Mouse (Mus musculus) E14TG2a.4 (cell line): ENCODE results near the gene Nop9.

Source experiments
- CTCF ChIP-seq: conservative IDR thresholded peaks from 2 replicates; pipeline ENCODE4 v1.5.1; 2014; ENCODE audit warnings: low read length
- NANOG ChIP-seq: IDR thresholded peaks from 2 replicates; pipeline ENCODE4 v1.6.1; 2014; ENCODE audit warnings: borderline replicate concordance, low read length, mixed read lengths
- POU5F1 ChIP-seq: IDR thresholded peaks from 2 replicates; pipeline ENCODE4 v1.6.1; 2014; ENCODE audit warnings: low read length, borderline replicate concordance

DNA sequence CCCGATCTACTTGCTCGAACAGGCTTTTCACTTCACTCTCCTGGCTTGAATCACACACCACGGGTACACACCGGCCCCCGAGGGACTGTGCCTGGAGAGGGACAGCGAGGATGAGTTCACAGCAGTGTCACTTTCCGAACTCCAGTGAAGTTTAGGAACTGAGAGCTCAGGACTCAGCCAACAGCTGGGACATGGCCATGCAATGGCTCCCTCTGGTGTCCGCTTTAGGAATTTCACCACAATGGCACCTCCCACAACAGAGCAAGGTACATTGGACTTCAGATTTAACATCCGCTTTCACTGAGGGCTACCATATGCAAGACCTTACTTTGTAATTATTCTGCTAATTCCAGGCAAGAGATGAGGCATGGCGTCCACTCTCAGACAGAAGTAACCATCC lies 1.8 kb upstream of the Nop9 start:
- TF ChIP-seq CTCF (peak; percentile 99), NANOG (no peak), POU5F1 (no peak)
